Mouse (Mus musculus) midbrain, postnatal 0 days (tissue): ENCODE results near the gene Polr3b. TPM values are rescaled to one million over a fixed set of nuclear protein-coding genes. Genes with fewer than 3 reads are reported as not detected.

Experiments
- ATAC-seq: fragments of 200-750 bp; cut with Nextera tagmentation; 2 replicates; pipeline ENCODE4 v1.8.0; 2017; ENCODE audit warnings: moderate number of reproducible peaks, mild to moderate bottlenecking, moderate TSS enrichment, moderate library complexity; ENCODE audit not compliant: low FRiP score
- DNase-seq: peaks from one replicate; pipeline ENCODE4 v3.0.0-alpha.2; 2015; ENCODE audit warnings: low spot score
- H3K27ac ChIP-seq: fragments of 300-500 bp; sonication (generic); 2 replicates; pipeline ENCODE4 v1.5.1; 2014; ENCODE audit warnings: low read depth, mild to moderate bottlenecking, low read length, mixed read lengths
- H3K27me3 ChIP-seq: fragments of 300-500 bp; sonication (generic); 2 replicates; pipeline ENCODE4 v1.6.1; 2014; ENCODE audit warnings: low read length, control low read depth, mixed read lengths; ENCODE audit not compliant: insufficient read depth
- H3K36me3 ChIP-seq: fragments of 300-500 bp; sonication (generic); 2 replicates; pipeline ENCODE4 v1.6.1; 2014; ENCODE audit warnings: low read length, control low read depth, mixed read lengths; ENCODE audit not compliant: insufficient read depth
- H3K4me1 ChIP-seq: fragments of 300-500 bp; sonication (generic); 2 replicates; pipeline ENCODE4 v1.6.1; 2014; ENCODE audit warnings: mild to moderate bottlenecking, control low read depth, antibody characterized with exemption, low read length, mixed read lengths; ENCODE audit not compliant: insufficient read depth
- H3K4me2 ChIP-seq: fragments of 300-500 bp; sonication (generic); 2 replicates; pipeline ENCODE4 v1.6.1; 2014; ENCODE audit warnings: low read depth, mild to moderate bottlenecking, low read length, mixed read lengths; ENCODE audit not compliant: poor library complexity, severe bottlenecking
- H3K4me3 ChIP-seq: fragments of 300-500 bp; sonication (generic); 2 replicates; pipeline ENCODE4 v1.5.1; 2014; ENCODE audit warnings: low read depth, mild to moderate bottlenecking, low read length, moderate library complexity
- H3K9ac ChIP-seq: fragments of 300-500 bp; sonication (generic); replicated peaks from 2 replicates; pipeline ENCODE4 v1.6.1; 2014; ENCODE audit warnings: mild to moderate bottlenecking, low read length, moderate library complexity, mixed read lengths; ENCODE audit not compliant: poor library complexity, severe bottlenecking
- H3K9me3 ChIP-seq: fragments of 300-500 bp; sonication (generic); 2 replicates; pipeline ENCODE4 v1.6.1; 2016; ENCODE audit warnings: low read length, control low read depth
- CTCF ChIP-seq: IDR thresholded peaks from 2 replicates; pipeline ENCODE4 v1.5.1; 2016; ENCODE audit warnings: antibody characterized with exemption, mild to moderate bottlenecking
- whole genome bisulfite sequencing: fragments of 180-500 bp; shearing (Covaris S2); extraction: QIAGEN DNeasy Blood & Tissue Kit; methylation state at CpG from one replicate; pipeline ENCODE4 v1.1.7; 2014; 5-methylcytosine and 5-hydroxymethylcytosine counted together
- polyA plus RNA-seq: library from polyadenylated mRNA; unstranded; fragments of >200 nt; fragmentation: Nextera tagmentation; extraction: Ambion mirVana; gene quantifications from 2 replicates; pipeline ENCODE4 v1.2.1, GENCODE M21; 2015
- total RNA-seq: library from RNA; depleted of rRNA; stranded (reverse); fragments of >200 nt; gene quantifications from 2 replicates; pipeline ENCODE4 v1.2.3, GENCODE M21; 2014; rRNA removed

Polr3b gene
- total and polyA plus RNA-seq, 2 experiments from 2014 or later = 10.5 to 11.0 TPM

DNA sequence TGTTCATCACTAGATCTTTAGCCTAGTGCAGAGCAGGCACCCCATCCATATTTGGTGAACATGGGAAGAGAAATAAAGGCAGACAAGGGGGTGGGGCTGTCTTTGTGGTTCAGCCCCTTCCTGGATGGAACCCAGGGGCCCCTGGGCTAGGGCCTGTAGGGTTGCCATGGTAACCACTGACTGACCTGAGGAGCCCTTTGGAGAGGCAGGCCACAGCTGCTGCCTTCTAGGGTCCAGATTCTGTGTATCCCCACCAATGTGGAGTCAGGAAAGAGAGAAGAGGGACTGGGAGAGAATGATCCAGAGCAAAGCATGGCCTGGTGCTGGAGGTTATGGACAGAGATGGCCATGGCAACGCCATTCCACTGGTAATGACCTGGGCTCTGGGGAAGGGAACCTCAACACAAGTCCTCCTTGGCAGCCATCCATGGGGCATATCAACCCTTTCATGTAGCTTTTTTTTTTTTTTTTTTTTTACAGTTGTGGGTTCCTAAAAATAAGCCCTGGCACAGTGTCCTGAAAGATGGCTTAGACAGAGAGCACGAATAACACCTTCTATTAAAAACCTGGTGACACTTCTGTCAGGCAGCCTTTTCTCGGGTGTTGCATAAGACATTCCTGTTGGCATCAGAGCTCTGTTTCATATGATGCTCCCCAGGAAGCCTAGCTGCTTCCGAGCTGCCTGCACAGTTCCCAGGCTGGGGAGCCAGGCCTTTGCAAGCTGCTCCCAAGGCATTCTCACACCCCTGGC is 150.5 kb downstream of the Polr3b start:
- Histone ChIP-seq H3K4me3 (no peak overlapping the region), H3K36me3 (no peaks in the 10 kb centered on the region), H3K4me2 (no peak overlapping the region), H3K4me1 (no peaks in the 10 kb centered on the region), H3K9ac (no peak overlapping the region), H3K27me3 (no peaks in the 10 kb centered on the region), H3K9me3 (no peaks in the 10 kb centered on the region), H3K27ac (no peak overlapping the region)
- no peak for DNase-seq
- TF ChIP-seq CTCF = no peak
- 71% methylated on average over 4 of the region's 4 CpGs for WGBS
- no peak for ATAC-seq

DNA sequence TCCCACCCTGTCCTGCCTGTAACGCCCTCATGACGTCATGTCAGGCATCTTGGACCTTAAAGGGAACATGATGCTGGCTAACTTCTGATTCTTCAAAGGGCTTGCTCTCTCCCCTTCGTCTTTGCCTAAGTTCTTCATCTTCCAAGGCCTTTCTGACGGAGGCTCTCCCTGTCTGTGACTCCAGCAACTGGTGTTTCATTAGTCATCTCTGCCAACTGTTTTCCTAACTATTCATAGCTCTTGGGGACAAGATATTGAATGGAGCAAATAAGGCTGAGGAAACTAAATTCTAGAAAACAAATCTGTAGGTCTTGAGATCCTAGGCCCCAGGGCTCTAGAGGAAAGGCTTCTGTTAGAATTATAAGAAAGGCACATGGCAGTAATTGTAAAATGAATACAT is 151.8 kb downstream of the Polr3b start:
- TF ChIP-seq CTCF = no peak
- no peak for DNase-seq
- Histone ChIP-seq H3K27ac (no peak overlapping the region), H3K4me3 (no peak overlapping the region), H3K27me3 (no peaks in the 10 kb centered on the region), H3K9me3 (no peaks in the 10 kb centered on the region), H3K4me2 (no peak overlapping the region), H3K36me3 (no peaks in the 10 kb centered on the region), H3K9ac (no peak overlapping the region), H3K4me1 (no peaks in the 10 kb centered on the region)
- no peak for ATAC-seq
- 91% methylated on average over 4 of the region's 4 CpGs for WGBS

DNA sequence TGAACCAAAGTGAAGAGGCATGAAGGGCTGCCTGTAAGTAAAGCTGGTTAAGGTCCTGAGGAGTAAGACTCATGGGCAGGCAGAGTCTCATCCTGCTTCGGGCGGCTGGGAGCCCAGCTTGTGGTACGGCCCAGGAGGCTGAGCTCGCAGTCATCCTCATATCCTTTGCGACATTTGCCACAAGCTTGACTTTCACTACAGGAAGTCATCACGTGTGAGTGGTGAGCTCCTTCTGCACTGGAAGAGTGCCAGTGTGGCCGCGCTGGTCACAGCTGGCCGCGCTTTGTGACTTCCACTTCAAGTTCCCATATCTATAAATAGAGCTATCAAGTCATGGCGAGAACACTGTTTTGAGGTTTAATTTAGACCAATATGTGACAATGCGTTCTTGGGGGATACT is 152.5 kb downstream of the Polr3b start:
- DNase-seq = peak; percentile 64
- Histone ChIP-seq H3K4me2 (no peak overlapping the region), H3K9ac (no peak overlapping the region), H3K4me3 (no peak overlapping the region), H3K36me3 (no peaks in the 10 kb centered on the region), H3K27ac (no peak overlapping the region), H3K9me3 (no peaks in the 10 kb centered on the region), H3K4me1 (no peaks in the 10 kb centered on the region), H3K27me3 (no peaks in the 10 kb centered on the region)
- no peak for ATAC-seq
- WGBS = 75% methylated on average over 12 of the region's 12 CpGs
- no peak for TF ChIP-seq CTCF

Other genes with a start within 250 kb of the Polr3b start
- gene Nuak1, start 181.7 kb upstream of the Polr3b start, total RNA-seq = 21.1 and 37.9 TPM in 2 replicates
- gene Nuak1, start 181.7 kb upstream of the Polr3b start, polyA plus RNA-seq = 2.2 and 2.7 TPM in 2 replicates
- 52.3 and 58.5 TPM in 2 replicates for gene Ckap4, start 88.2 kb upstream of the Polr3b start, total RNA-seq
- 46.4 and 52.7 TPM in 2 replicates for gene Ckap4, start 88.2 kb upstream of the Polr3b start, polyA plus RNA-seq
- gene Tcp11l2, start 45.7 kb upstream of the Polr3b start, total RNA-seq = 10.5 and 11.5 TPM in 2 replicates
- gene Tcp11l2, start 45.7 kb upstream of the Polr3b start, polyA plus RNA-seq = 15.0 and 16.0 TPM in 2 replicates
- 12.6 and 15.0 TPM in 2 replicates for gene Rfx4, start 133.8 kb downstream of the Polr3b start, total RNA-seq
- gene Rfx4, start 133.8 kb downstream of the Polr3b start, polyA plus RNA-seq = 10.2 and 11.6 TPM in 2 replicates